Mouse (Mus musculus) adrenal gland, adult 10 weeks (tissue): ENCODE measurements around the gene Olfr678. TPM values are rescaled to one million over a fixed set of nuclear protein-coding genes. Genes with fewer than 3 reads are reported as not detected.

Experiments used
- polyA plus RNA-seq: library from polyadenylated mRNA; stranded (reverse); fragments of 350-450 nt; fragmentation: Illumina TruSeq; extraction: RNeasy Lipid Tissue Mini Kit (QIAGEN cat#74804); gene quantifications from one replicate; pipeline ENCODE4 v1.2.3, GENCODE M21; 2014; ENCODE audit warnings: low read depth, low replicate concordance

The Olfr678 gene
- polyA plus RNA-seq: not detected

GRCm38 (mm10) chr7:105064175-105064574 is at the start of gene Olfr678:
Gene Olfr678 (plus strand): TSS chr7:105064475.

GRCm38 (mm10) chr7:105028360-105028759 is 35.9 kb upstream of the Olfr678 start, which contains the start of gene Olfr675:
Gene Olfr675 (minus strand): TSS chr7:105028460.

GRCm38 (mm10) chr7:105032398-105032797 is 31.9 kb upstream of the Olfr678 start, which contains the start of gene Olfr676:
Gene Olfr676 (plus strand): TSS chr7:105032698.

GRCm38 (mm10) chr7:105080905-105081304 is 16.6 kb downstream of the Olfr678 start, which contains the start of gene Olfr679:
Gene Olfr679 (plus strand): TSS chr7:105081205.

GRCm38 (mm10) chr7:105092717-105093116 is 28.4 kb downstream of the Olfr678 start, which contains the start of gene Olfr680-ps1:
Gene Olfr680-ps1 (minus strand): TSS chr7:105092817.

GRCm38 (mm10) chr7:105116536-105116935 is 52.3 kb downstream of the Olfr678 start, which contains the start of gene Olfr681:
Gene Olfr681 (plus strand): TSS chr7:105116836.

Other genes with a start within 250 kb of the Olfr678 start
- gene Usp17lb, start 221.9 kb upstream of the Olfr678 start, polyA plus RNA-seq: not detected
- not detected for gene Usp17la, start 207.5 kb upstream of the Olfr678 start, polyA plus RNA-seq
- gene Olfr665, start 186.4 kb upstream of the Olfr678 start, polyA plus RNA-seq: not detected
- gene Olfr666, start 168.5 kb upstream of the Olfr678 start, polyA plus RNA-seq: not detected
- not detected for gene Olfr667, start 143.0 kb upstream of the Olfr678 start, polyA plus RNA-seq
- not detected for gene Olfr668, start 136.4 kb upstream of the Olfr678 start, polyA plus RNA-seq
- not detected for gene Olfr669, start 130.2 kb upstream of the Olfr678 start, polyA plus RNA-seq
- not detected for gene Olfr670, start 101.9 kb upstream of the Olfr678 start, polyA plus RNA-seq
- not detected for gene Olfr671, start 85.3 kb upstream of the Olfr678 start, polyA plus RNA-seq
- not detected for gene Olfr672, start 62.4 kb upstream of the Olfr678 start, polyA plus RNA-seq
- gene Olfr675, start 36.0 kb upstream of the Olfr678 start, polyA plus RNA-seq: not detected
- gene Olfr676, start 31.8 kb upstream of the Olfr678 start, polyA plus RNA-seq: not detected
- not detected for gene Olfr677, start 13.1 kb upstream of the Olfr678 start, polyA plus RNA-seq
- not detected for gene Olfr679, start 16.7 kb downstream of the Olfr678 start, polyA plus RNA-seq
- not detected for gene Olfr680-ps1, start 28.3 kb downstream of the Olfr678 start, polyA plus RNA-seq
- gene Olfr681, start 52.4 kb downstream of the Olfr678 start, polyA plus RNA-seq: not detected
- not detected for gene Olfr683, start 82.5 kb downstream of the Olfr678 start, polyA plus RNA-seq
- not detected for gene Olfr684, start 99.2 kb downstream of the Olfr678 start, polyA plus RNA-seq
- not detected for gene Olfr685, start 121.5 kb downstream of the Olfr678 start, polyA plus RNA-seq
- not detected for gene Olfr686, start 143.0 kb downstream of the Olfr678 start, polyA plus RNA-seq
- not detected for gene Olfr688, start 223.6 kb downstream of the Olfr678 start, polyA plus RNA-seq
- not detected for gene Olfr689, start 246.7 kb downstream of the Olfr678 start, polyA plus RNA-seq